Mouse (Mus musculus): ENCODE results near the gene Stox1.

Gene Stox1

GRCm38 (mm10) chr10:62664963-62665590 lies 60.9 kb downstream of the Stox1 start:
- DNase-seq (ENCODE audit: low spot score), result no peak

GRCm38 (mm10) chr10:62664171-62664570 lies 61.8 kb downstream of the Stox1 start:
- no peak for DNase-seq (ENCODE audit: low spot score)

- DNase-seq (ENCODE audit: low spot score), result no peak
These were observed 69.2 kb downstream of the Stox1 start for GRCm38 (mm10) chr10:62656711-62657110.

- no peak for DNase-seq (ENCODE audit: low spot score)
These were observed 74.0 kb downstream of the Stox1 start for GRCm38 (mm10) chr10:62651961-62652360.

GRCm38 (mm10) chr10:62650881-62651810 lies 74.8 kb downstream of the Stox1 start, which contains the start of gene Ddx50:
TSS of gene Ddx50 (minus strand) at chr10:62651218.
- DNase-seq (ENCODE audit: low spot score), result peak; percentile 99

GRCm38 (mm10) chr10:62650358-62650782 lies 75.6 kb downstream of the Stox1 start:
- no peak for DNase-seq (ENCODE audit: low spot score)
